Mouse (Mus musculus) small intestine, adult 2 months (tissue): Measurements from ENCODE around the gene Dzank1.

Experiments used
- CTCF ChIP-seq: fragments of 200-500 bp; IDR thresholded peaks from 2 replicates; pipeline ENCODE4 v1.5.1; 2012; ENCODE audit warnings: low read depth, mild to moderate bottlenecking, control low read depth, inconsistent platforms, low read length, moderate library complexity, mixed read lengths; ENCODE audit not compliant: insufficient replicate concordance, insufficient read length; ENCODE audit errors: extremely low read depth
- POLR2A ChIP-seq: fragments of 200-500 bp; IDR thresholded peaks from 2 replicates; pipeline ENCODE4 v1.6.1; 2012; ENCODE audit warnings: low read depth, mild to moderate bottlenecking, control low read depth, inconsistent platforms, low read length, moderate library complexity

- no peak for TF ChIP-seq CTCF
- TF ChIP-seq POLR2A: no peak
These were observed 16.5 kb upstream of the Dzank1 start for GRCm38 (mm10) chr2:144543670-144544069.
